Mouse (Mus musculus) fibroblast of lung, adult 2 months (primary cell): ENCODE measurements at regions not wholly inside any gene's neighbourhood (a gene's known extent, or its start where the extent isn't known, plus 50 kb on each side); places are given as distances from the start of the nearest gene placed in this dataset.
A peak's percentile ranks its signal among the peaks of the same experiment; 100 is the strongest.

ENCODE experiments used
- DNase-seq: peaks from one replicate; pipeline ENCODE4 v3.0.0-alpha.2; 2011; ENCODE audit warnings: low read depth

- no peak for DNase-seq
Measured at GRCm38 (mm10) chr2:133221762-133222556, 276.3 kb upstream of the Fermt1 start.

- no peak for DNase-seq
Measured at GRCm38 (mm10) chr2:133235175-133235920, 289.6 kb upstream of the Fermt1 start.

GRCm38 (mm10) chr2:133252131-133252530 is 299.8 kb upstream of the Bmp2 start:
- no peak for DNase-seq

- DNase-seq: no peak
Measured at GRCm38 (mm10) chr2:133274424-133274823, 277.5 kb upstream of the Bmp2 start.

- DNase-seq: no peak
Measured at GRCm38 (mm10) chr2:133278546-133278945, 273.4 kb upstream of the Bmp2 start.

GRCm38 (mm10) chr2:133279275-133279674 is 272.7 kb upstream of the Bmp2 start:
- no peak for DNase-seq

- no peak for DNase-seq
Measured at GRCm38 (mm10) chr2:133282692-133283091, 269.3 kb upstream of the Bmp2 start.

- DNase-seq: no peak
Measured at GRCm38 (mm10) chr2:133283709-133284108, 268.2 kb upstream of the Bmp2 start.

GRCm38 (mm10) chr2:133294136-133294535 is 257.8 kb upstream of the Bmp2 start:
- DNase-seq: no peak

GRCm38 (mm10) chr2:133305936-133306335 is 246.0 kb upstream of the Bmp2 start:
- DNase-seq: peak; percentile 2

GRCm38 (mm10) chr2:133311001-133311400 is 241.0 kb upstream of the Bmp2 start:
- DNase-seq: no peak

- no peak for DNase-seq
Measured at GRCm38 (mm10) chr2:133326290-133327050, 225.5 kb upstream of the Bmp2 start.

- DNase-seq: no peak
Measured at GRCm38 (mm10) chr2:133327653-133328052, 224.3 kb upstream of the Bmp2 start.

- DNase-seq: no peak
Measured at GRCm38 (mm10) chr2:133336177-133336901, 215.6 kb upstream of the Bmp2 start.

- DNase-seq: no peak
Measured at GRCm38 (mm10) chr2:133338150-133338549, 213.8 kb upstream of the Bmp2 start.

GRCm38 (mm10) chr2:133341352-133341751 is 210.6 kb upstream of the Bmp2 start:
- DNase-seq: no peak

- DNase-seq: no peak
Measured at GRCm38 (mm10) chr2:133345964-133346788, 205.8 kb upstream of the Bmp2 start.

- DNase-seq: no peak
Measured at GRCm38 (mm10) chr2:133346789-133347424, 205.1 kb upstream of the Bmp2 start.

- no peak for DNase-seq
Measured at GRCm38 (mm10) chr2:133351306-133351705, 200.7 kb upstream of the Bmp2 start.

GRCm38 (mm10) chr2:133352800-133353199 is 199.2 kb upstream of the Bmp2 start:
- no peak for DNase-seq
